Comparison of ENCODE assay signal across 8 mouse cellular contexts in genomic region chr1:91249564-91250414, GRCm38 (mm10). TPM values are rescaled to one million over a fixed set of nuclear protein-coding genes. Genes with fewer than 3 reads are reported as not detected.
DNase-seq lines count a peak whose midpoint lies in the region; ATAC-seq lines count a peak whose summit lies in the region.

Gene Ube2f, plus strand, starts transcription at chr1:91250304.

- DNase-seq in NIH3T3 (ENCODE audit: low read depth) = peak; percentile 98
- DNase-seq in cerebellum, postnatal 10 days = peak; percentile 94 to 96
- peak; percentile 95 to 97 for DNase-seq in frontal cortex, postnatal 10 days (ENCODE audit: low spot score in 2 of 2)
- DNase-seq in layer of hippocampus, postnatal 14 days (ENCODE audit: low spot score in 2 of 2) = peak; percentile 91 to 98
- DNase-seq in lung, postnatal 14 days = peak; percentile 87
- peak; percentile 92 for DNase-seq in retina, adult 2 months (ENCODE audit: low read depth, low spot score)
- peak; percentile 79 to 88 for DNase-seq in thymus, postnatal 36 days

- no peaks in the 10 kb centered on the region for H3K36me3 ChIP-seq in hindbrain, embryonic 12.5 days

- H3K4me1 ChIP-seq in hindbrain, embryonic 12.5 days = peaks cover 26% of the 10 kb centered on the region

- peak within 1 kb of the TSS; percentile 99 for H3K9ac ChIP-seq in hindbrain, embryonic 12.5 days

- peak within 1 kb of the TSS; percentile 85 for H3K27ac ChIP-seq in hindbrain, embryonic 12.5 days

- H3K27me3 ChIP-seq in hindbrain, embryonic 12.5 days = no peaks in the 10 kb centered on the region

- ATAC-seq in hindbrain, embryonic 12.5 days (ENCODE audit: low FRiP score) = peak; percentile 100

- H3K4me2 ChIP-seq in hindbrain, embryonic 12.5 days (replicated peaks) = peak within 1 kb of the TSS; percentile 86

- under 1% methylated on average over 43 of the region's 43 CpGs for WGBS in hindbrain, embryonic 12.5 days

- peak within 1 kb of the TSS; percentile 100 for H3K4me3 ChIP-seq in hindbrain, embryonic 12.5 days

- H3K9me3 ChIP-seq in hindbrain, embryonic 12.5 days (replicated peaks) = no peaks in the 10 kb centered on the region

RNA-seq across cellular contexts. Expression of gene Ube2f, which starts in this region (rescaled TPM):
- 67.5 and 71.8 TPM in 2 replicates for polyA plus RNA-seq in hindbrain, embryonic 12.5 days (2016; fragmentation: Nextera tagmentation; extraction: Ambion mirVana)
- 10 to 100 TPM; 57.2 to 57.4 TPM for total RNA-seq in layer of hippocampus, postnatal 14 days (2021)

Comparison
In these comparisons a context has a peak if more than half of its experiments do, and no peak if none do; other contexts are left out.
1. Peak in every context shown above with its lines: DNase-seq, ATAC-seq, H3K4me3 ChIP-seq and H3K27ac ChIP-seq.